Mouse (Mus musculus) T-cell, adult 2 months (primary cell): ENCODE results near the gene Nol4l.

Experiments used
- DNase-seq: peaks from one replicate; pipeline ENCODE4 v3.0.0; 2022; ENCODE audit warnings: low spot score

Nol4l gene

GRCm38 (mm10) chr2:153529931-153530766 lies at the start of gene Nol4l:
TSS of gene Nol4l (minus strand) at chr2:153529971.
- DNase-seq = no peak

GRCm38 (mm10) chr2:153577122-153577521 lies 47.4 kb upstream of the Nol4l start:
- DNase-seq = no peak

GRCm38 (mm10) chr2:153576150-153576549 lies 46.4 kb upstream of the Nol4l start:
- no peak for DNase-seq

DNA sequence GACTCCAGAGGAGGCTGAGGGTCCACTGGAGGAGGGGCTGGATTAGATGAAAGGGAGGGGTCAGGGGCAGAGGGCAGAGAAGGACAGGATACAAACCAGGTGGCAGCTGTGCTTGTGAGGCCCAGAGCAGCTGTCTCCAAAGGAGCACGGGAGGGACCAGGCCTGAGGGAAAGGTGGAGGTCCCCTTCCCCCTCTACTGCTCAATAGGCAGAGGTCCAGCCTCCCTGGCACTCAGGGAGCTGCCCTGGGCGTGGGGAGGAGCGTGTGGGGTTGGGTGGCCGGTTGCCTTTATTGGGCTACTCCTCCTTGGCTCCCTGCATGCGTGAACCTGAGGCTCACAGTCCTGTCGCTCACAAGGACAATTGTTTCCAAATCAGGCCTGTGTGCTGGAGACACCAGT lies 45.8 kb upstream of the Nol4l start:
- DNase-seq = no peak

GRCm38 (mm10) chr2:153573101-153573500 lies 43.3 kb upstream of the Nol4l start:
- DNase-seq = no peak

GRCm38 (mm10) chr2:153568541-153568940 lies 38.8 kb upstream of the Nol4l start:
- no peak for DNase-seq

DNA sequence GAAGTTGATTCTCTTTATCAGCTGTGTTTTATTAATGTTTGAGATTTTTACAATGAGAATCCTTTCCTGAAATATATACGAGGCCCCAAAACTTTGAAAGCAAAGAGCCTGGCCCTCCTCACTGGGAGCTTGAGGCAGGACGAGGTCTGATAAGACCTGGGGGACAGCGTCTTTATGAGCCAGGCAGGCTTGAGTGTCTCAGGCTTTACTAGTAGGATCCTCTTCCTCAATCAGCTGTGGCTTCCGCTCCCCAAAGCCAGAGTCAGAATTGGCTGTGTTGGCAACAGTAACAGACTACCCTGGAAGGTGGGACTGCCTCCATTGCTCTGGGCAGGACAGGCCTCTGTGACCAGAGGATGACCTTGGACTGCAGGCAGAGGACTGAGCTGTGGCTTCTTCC lies 38.2 kb upstream of the Nol4l start:
- DNase-seq = no peak

DNA sequence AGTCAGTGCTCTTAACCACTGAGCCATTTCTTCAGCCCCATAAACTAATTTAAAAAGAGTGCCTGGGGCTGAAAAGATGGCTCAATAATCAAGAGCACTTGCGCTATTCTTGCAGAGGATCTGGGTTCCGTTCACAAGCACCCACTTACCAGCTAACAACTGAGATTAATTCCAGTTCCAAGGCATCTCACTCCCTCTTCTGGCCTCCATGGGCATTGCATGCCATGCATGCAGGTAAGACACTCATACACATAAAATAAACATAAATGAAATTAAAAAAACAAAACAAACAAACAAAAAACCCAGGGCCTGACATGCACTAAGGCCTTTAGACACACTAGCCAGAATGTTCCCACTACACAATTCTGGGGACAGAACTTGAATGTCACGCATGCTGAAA lies 34.6 kb upstream of the Nol4l start:
- DNase-seq = no peak

DNA sequence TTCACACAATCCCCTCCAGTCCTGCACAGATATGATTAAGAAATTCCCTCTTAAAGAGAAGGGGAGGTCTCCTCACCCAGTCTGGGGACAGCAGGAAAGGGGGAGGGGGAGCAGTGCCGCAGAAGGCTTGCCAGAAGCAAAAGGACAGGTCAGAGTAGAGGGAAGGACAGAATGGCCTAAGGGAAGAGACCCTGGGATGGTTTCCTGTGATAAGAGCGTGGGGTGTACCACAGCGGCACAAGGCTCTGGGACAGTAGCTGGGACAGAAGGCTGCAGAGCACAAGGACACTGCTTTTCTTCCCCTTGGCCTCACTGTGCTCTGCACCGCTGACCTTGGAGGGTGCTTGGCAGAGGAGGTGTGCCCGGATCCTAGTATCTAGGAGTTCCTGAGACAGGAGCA lies 31.8 kb upstream of the Nol4l start:
- no peak for DNase-seq

- DNase-seq = no peak
Measured at GRCm38 (mm10) chr2:153560664-153561541, 31.1 kb upstream of the Nol4l start.

DNA sequence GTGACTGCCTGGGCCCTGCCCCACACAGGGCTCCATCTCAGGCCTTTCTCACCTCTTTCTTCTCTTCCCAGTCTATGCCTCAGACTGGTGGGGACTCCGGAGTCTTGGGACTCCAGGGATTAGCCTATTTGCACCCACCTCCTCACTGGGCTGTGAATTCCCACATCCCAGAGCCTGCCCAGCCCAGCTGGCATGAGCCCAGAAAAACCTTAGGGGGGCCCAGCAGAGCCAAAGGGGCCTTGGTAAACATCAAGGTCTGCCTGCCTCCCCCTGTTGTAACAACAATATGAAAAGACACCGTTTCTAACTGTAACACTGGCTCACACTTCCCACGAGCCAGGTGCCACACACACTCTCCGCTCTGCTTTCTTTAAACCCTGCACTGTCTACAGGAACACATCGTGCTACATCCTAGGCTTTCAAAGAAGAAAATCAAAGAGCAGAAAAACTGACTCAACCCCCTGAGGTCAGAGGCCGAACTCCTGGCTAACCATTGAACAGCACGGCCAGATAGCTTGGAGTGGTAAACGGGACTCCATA lies 29.9 kb upstream of the Nol4l start:
- no peak for DNase-seq

- no peak for DNase-seq
Measured at GRCm38 (mm10) chr2:153558464-153558863, 28.7 kb upstream of the Nol4l start.

GRCm38 (mm10) chr2:153557259-153557658 lies 27.5 kb upstream of the Nol4l start:
- no peak for DNase-seq

- no peak for DNase-seq
Measured at GRCm38 (mm10) chr2:153556208-153556607, 26.4 kb upstream of the Nol4l start.

- no peak for DNase-seq
Measured at GRCm38 (mm10) chr2:153554543-153554942, 24.8 kb upstream of the Nol4l start.

DNA sequence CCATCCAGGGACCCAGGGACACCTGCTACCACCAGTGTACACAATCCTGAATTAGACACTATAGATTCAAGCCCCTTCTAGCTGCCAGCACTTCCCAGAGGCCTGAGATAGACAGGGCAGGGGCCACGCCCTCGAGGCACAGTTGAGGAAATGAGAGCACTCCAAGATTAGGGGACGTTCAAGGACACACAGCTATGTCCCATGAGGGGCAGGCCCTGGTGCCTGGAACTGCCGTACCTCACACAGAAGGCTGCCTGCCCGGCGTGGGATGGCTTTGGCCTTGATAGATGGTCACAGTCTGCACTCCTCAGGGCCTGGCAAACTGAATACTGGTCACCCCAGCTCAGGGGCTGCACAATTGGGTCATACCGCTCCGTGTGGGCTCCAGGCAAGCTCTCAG lies 19.7 kb upstream of the Nol4l start:
- no peak for DNase-seq

- DNase-seq = no peak
Measured at GRCm38 (mm10) chr2:153548221-153548923, 18.6 kb upstream of the Nol4l start.

GRCm38 (mm10) chr2:153547633-153548032 lies 17.9 kb upstream of the Nol4l start:
- no peak for DNase-seq

GRCm38 (mm10) chr2:153546972-153547371 lies 17.2 kb upstream of the Nol4l start:
- no peak for DNase-seq

GRCm38 (mm10) chr2:153546471-153546870 lies 16.7 kb upstream of the Nol4l start:
- DNase-seq = no peak

GRCm38 (mm10) chr2:153544771-153545170 lies 15.0 kb upstream of the Nol4l start:
- DNase-seq = no peak
